Mouse (Mus musculus) spleen, postnatal 14 days (tissue): ENCODE measurements around the gene Gm21812.
"Not testable (repeated sequence)": the region's sequence is repeated elsewhere in the genome, so short reads cannot be mapped to it uniquely, and the experiment has no call there.

ENCODE experiments used
- DNase-seq, 2 experiments: peaks; one replicate each; pipeline ENCODE4 v3.0.0; 2021 to 2022; ENCODE audit warnings: low spot score in 2 of 2

Gene Gm21812

DNA sequence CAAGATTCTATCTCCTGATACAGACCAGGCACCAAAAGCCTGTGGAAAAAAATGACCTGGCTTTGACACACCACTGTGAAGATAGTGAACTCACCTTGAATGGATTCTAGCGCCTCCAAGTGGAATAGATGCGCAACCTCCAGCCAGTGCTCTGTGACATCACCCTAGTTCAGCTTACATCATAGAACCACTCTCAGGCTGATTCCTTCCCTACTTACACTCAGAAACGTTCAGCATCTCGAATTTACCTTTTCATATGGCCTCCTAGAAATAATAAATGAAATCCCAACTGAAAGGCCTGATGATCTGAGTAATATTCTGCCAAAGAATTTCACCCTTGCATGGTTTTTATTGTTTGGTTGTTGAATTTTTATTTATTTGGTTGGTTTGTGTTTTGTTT lies at the start of gene Gm21812:
Gm21812 (minus strand) TSS at position 101 of the 400 bp plus-strand sequence.
- not testable (repeated sequence) for DNase-seq
